Mouse (Mus musculus): ENCODE data around the gene Smtnl1. TPM values are rescaled to one million over a fixed set of nuclear protein-coding genes. Genes with fewer than 3 reads are reported as not detected.
A peak's percentile ranks its signal among the peaks of the same experiment; 100 is the strongest.

Smtnl1 gene
- polyA plus RNA-seq, 1 experiment from 2014 or later = not detected

DNA sequence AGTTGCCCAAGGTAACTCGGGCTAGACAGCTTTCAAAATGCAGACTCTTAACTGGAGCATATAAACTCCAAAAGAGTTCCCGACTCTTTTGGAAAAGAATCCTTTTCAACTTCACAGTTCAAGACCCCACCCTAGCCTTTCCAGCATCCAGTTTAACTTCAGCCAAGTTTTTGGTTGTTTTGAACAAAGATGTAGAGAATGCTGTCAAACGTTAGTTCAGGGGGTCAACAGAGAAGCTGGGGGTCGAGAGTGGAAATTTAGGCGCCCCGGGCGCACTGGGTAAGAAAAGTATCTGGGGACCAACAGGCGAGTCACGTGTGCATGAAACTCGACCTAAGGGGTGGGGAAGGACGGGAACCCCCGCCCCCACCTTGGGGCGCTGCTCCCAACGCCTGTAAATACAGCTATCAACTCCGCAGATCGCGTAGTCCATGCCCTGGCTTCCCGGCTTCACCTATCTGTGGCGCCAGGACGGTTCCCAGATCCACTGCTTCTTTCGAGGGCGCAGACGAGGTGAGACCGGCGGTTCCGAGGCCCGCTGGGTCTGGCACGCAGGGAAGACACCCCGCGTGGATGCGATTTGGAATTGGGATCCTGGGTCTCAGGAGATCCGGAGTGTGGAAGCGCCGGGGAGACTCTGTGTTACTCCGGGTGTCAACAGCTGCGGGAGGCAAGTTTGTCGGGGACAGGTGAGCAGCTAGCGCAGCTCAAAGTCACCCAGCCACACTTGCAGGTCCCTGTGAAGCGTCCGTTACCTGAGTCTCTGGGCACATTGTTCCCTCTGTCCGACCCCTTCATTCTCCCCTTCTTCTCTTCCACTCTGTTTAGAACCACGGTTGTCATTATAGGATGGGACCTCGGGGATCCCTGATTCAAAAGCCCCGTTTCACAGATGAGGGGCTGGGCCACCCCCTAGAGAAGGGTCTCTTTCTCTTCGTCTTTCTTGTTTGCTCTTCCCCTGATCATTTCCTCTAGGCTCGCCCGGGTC is 16.8 kb upstream of the Smtnl1 start:
- peaks cover 24% of the 10 kb centered on the region for H3K27me3 ChIP-seq (replicated peaks; ENCODE audit: control insufficient read depth, insufficient read depth, low read length)
- WGBS = under 1% methylated on average over 47 of the region's 47 CpGs

DNA sequence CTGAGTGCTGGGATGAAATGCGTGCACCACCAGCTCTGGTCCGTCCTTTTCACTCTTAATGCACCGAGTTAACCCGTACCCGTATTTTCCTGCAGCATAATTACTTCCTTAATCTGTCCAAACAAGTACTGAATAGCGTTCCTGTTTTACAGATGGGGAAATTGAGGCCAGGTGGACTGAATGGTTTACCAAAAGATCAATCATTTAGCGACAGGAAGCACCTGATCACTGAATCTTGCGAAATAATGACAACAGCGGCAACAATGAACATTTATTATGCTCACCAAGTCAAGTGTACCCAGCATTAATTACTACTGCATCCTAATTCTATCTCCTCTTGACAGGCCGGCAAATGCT is 16.1 kb upstream of the Smtnl1 start, which contains the start of gene Slc43a1:
Gene Slc43a1 (plus strand): TSS at position 258 of the 357 bp plus-strand sequence.
- peak within 1 kb of the TSS; percentile 83 for H3K4me2 ChIP-seq (ENCODE audit: low read length)
- H3K36me3 ChIP-seq (ENCODE audit: control insufficient read depth, insufficient read depth) = no peaks in the 10 kb centered on the region
- H3K4me3 ChIP-seq (replicated peaks; ENCODE audit: low read length) = peak within 1 kb of the TSS; percentile 49
- ATAC-seq = no peak
- H3K9me3 ChIP-seq (ENCODE audit: control insufficient read depth, low read length) = no peaks in the 10 kb centered on the region
- H3K9ac ChIP-seq (replicated peaks; ENCODE audit: low read depth, low read length) = peak within 1 kb of the TSS; percentile 46
- WGBS = 9% methylated on average over 10 of the region's 10 CpGs
- H3K27ac ChIP-seq (ENCODE audit: low read length) = no peak within 1 kb of the TSS
- H3K4me1 ChIP-seq (replicated peaks; ENCODE audit: control insufficient read depth, insufficient read depth, low read length) = peaks cover 16% of the 10 kb centered on the region
- H3K27me3 ChIP-seq (replicated peaks; ENCODE audit: control insufficient read depth, insufficient read depth, low read length) = peaks cover 24% of the 10 kb centered on the region

More for the DNA sequence above, 16.8 kb upstream of the Smtnl1 start:
- Histone ChIP-seq H3K4me3 (replicated peaks; ENCODE audit: low read length) (peak overlapping the region; percentile 49), H3K27ac (ENCODE audit: low read length) (no peak overlapping the region), H3K4me1 (replicated peaks; ENCODE audit: control insufficient read depth, insufficient read depth, low read length) (peaks cover 16% of the 10 kb centered on the region), H3K9me3 (ENCODE audit: control insufficient read depth, low read length) (no peaks in the 10 kb centered on the region), H3K9ac (replicated peaks; ENCODE audit: low read depth, low read length) (peak overlapping the region; percentile 46), H3K4me2 (ENCODE audit: low read length) (peak overlapping the region; percentile 83), H3K36me3 (ENCODE audit: control insufficient read depth, insufficient read depth) (no peaks in the 10 kb centered on the region)
- ATAC-seq = peak; percentile 11

DNA sequence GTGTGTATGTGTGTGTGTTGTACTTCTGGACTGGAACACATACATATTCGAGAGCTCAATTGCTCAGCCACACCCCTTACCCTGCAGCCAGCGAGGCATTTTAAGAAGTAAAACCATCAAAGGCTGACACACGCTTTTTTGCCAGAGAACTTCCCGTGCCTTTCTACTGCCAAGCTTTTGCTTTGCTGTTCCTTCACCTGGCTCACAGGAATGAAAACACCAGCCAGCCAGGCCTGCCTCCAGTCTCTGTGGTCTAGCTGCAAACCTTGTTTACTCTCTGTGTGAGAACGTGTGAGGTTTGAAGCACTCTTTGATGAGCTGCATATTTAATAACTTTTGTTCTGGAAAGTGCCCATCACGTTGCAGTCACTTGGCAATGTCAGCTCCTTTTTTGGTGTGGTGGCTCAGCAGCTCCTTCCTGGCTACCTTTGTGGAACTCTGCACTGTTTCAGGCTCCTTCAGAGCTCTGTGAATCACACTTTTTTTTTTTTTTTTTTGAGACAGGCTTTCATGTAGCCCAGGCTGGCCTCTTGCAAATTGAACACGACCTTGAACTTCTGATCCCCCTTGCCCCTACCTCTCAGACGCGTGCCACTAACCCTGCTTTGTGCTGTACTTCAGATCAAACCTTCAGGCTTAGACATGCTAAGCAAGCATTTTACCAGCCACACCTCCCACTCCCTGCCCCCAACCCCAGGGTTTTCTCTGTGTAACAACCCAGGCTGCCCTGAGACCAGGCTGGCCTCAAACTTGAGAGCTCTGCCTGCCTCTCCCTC is 15.6 kb upstream of the Smtnl1 start:
- WGBS = 23% methylated on average over 9 of the region's 9 CpGs

DNA sequence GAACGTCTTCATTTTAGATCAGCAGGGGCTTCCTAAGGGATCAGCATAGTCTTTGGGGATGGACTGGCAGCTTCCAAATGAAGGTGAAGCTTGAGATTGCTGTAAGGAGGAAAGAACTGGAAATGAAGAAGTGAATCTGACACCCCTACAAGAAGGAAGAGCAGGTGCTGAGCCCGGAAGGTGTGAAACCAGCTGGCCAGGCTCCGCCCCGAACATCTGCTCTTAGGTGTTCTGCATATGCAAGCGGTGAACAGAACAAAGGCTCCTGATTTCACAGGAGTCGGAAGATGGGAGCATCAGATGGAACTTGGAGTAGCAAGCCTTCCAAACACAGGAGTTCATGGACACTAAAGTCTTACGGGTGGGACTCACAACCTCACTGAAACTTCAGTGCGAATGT is 14.7 kb upstream of the Smtnl1 start:
- Histone ChIP-seq H3K4me1 (replicated peaks; ENCODE audit: control insufficient read depth, insufficient read depth, low read length) (peaks cover 17% of the 10 kb centered on the region), H3K27me3 (replicated peaks; ENCODE audit: control insufficient read depth, insufficient read depth, low read length) (peaks cover 24% of the 10 kb centered on the region), H3K4me2 (ENCODE audit: low read length) (no peak overlapping the region), H3K4me3 (replicated peaks; ENCODE audit: low read length) (no peak overlapping the region), H3K9ac (replicated peaks; ENCODE audit: low read depth, low read length) (no peak overlapping the region), H3K27ac (ENCODE audit: low read length) (no peak overlapping the region), H3K9me3 (ENCODE audit: control insufficient read depth, low read length) (no peaks in the 10 kb centered on the region), H3K36me3 (ENCODE audit: control insufficient read depth, insufficient read depth) (no peaks in the 10 kb centered on the region)
- no peak for ATAC-seq
- WGBS = 65% methylated on average over 8 of the region's 8 CpGs

More for the DNA sequence above, 15.6 kb upstream of the Smtnl1 start:
- peaks cover 24% of the 10 kb centered on the region for H3K27me3 ChIP-seq (replicated peaks; ENCODE audit: control insufficient read depth, insufficient read depth, low read length)
- no peaks in the 10 kb centered on the region for H3K36me3 ChIP-seq (ENCODE audit: control insufficient read depth, insufficient read depth)
- no peak overlapping the region for H3K4me2 ChIP-seq (ENCODE audit: low read length)
- no peak for ATAC-seq
- no peak overlapping the region for H3K27ac ChIP-seq (ENCODE audit: low read length)
- no peak overlapping the region for H3K9ac ChIP-seq (replicated peaks; ENCODE audit: low read depth, low read length)
- H3K4me3 ChIP-seq (replicated peaks; ENCODE audit: low read length) = no peak overlapping the region
- peaks cover 16% of the 10 kb centered on the region for H3K4me1 ChIP-seq (replicated peaks; ENCODE audit: control insufficient read depth, insufficient read depth, low read length)
- no peaks in the 10 kb centered on the region for H3K9me3 ChIP-seq (ENCODE audit: control insufficient read depth, low read length)

DNA sequence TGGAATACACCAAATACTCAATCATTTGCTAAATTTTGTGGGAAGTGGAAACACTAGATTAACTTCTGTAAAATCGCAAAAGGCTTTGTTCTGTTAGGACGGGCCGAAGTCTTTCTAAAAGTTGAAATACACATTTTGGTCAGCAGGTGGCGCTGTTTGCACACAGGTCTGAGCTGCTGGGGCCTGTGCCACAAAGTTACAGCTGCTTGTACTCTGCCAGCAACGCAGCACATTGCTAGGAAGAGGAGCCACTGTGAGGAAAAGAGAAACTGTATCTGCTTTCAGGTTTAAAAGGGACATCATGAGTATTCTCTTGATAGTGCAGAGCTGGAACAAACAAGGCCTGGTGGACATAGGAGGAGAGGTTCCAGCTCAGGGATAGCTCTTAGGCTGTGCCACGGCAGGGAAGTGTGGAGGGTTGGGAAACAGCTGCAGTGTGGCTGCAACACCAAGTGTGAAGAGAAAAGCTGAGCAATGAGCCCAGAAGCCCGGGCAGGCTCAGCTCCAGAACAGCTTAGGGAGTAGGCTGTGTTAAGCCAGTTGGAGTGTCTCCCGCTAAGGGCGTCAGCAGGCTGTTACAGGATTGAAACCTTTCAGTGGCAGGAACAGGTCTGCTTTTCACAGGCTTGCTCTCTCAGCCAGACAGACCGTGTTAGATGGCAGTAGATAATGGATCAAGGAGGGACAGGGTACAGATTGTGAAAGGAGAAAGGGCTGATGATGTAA is 9.4 kb upstream of the Smtnl1 start:
- Histone ChIP-seq H3K4me2 (ENCODE audit: low read length) (no peak overlapping the region), H3K36me3 (ENCODE audit: control insufficient read depth, insufficient read depth) (no peaks in the 10 kb centered on the region; the same call in 1 of the 2 replicates), H3K9me3 (ENCODE audit: control insufficient read depth, low read length) (no peaks in the 10 kb centered on the region), H3K27ac (ENCODE audit: low read length) (peak overlapping the region; percentile 63; the same call in 1 of the 2 replicates), H3K4me3 (replicated peaks; ENCODE audit: low read length) (no peak overlapping the region), H3K4me1 (replicated peaks; ENCODE audit: control insufficient read depth, insufficient read depth, low read length) (peaks cover 16% of the 10 kb centered on the region), H3K27me3 (replicated peaks; ENCODE audit: control insufficient read depth, insufficient read depth, low read length) (no peaks in the 10 kb centered on the region), H3K9ac (replicated peaks; ENCODE audit: low read depth, low read length) (no peak overlapping the region)
- WGBS = 30% methylated on average over 10 of the region's 10 CpGs
- peak; percentile 76 for ATAC-seq

DNA sequence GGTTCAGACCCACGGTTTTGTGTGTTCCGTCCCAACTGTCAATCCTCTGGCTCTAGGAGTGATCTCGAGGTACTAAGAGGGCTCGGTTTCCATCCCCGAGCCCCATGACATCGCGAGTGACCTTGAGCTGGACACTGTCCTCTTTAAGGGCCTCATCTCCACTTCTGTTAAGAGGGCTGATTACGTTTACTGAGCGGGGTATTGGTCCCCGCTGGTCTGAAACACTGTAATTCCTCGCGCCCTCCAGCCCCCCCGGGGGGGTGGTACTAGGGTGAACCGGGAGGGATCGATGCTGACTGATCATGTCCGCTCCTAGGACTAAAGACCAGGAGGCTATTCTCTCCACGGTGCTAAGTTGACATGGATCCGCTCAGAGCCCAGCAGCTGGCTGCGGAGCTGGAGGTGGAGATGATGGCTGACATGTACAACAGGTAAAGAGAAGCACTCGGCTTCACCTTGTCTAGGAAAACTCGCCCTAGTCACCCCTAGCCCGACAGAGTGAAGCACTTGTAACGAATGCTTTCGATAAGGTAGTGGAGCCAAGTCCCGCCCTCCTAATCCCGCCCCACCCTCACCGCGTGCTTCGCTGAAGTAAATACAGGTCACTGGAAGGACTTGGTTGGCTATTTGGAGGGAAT is 5.0 kb upstream of the Smtnl1 start:
- under 1% methylated on average over 29 of the region's 29 CpGs for whole genome bisulfite sequencing
- no peak overlapping the region for H3K27ac ChIP-seq (ENCODE audit: low read length)
- no peaks in the 10 kb centered on the region; the same call in 1 of the 2 replicates for H3K36me3 ChIP-seq (ENCODE audit: control insufficient read depth, insufficient read depth)
- H3K9me3 ChIP-seq (ENCODE audit: control insufficient read depth, low read length) = no peaks in the 10 kb centered on the region
- H3K27me3 ChIP-seq (replicated peaks; ENCODE audit: control insufficient read depth, insufficient read depth, low read length) = 0 out of 2 replicates have a peak, but pooled peaks cover under 1% of the 10 kb centered on the region
- peak overlapping the region; percentile 100 for H3K4me2 ChIP-seq (ENCODE audit: low read length)
- ATAC-seq = no peak; the same call in 1 of the 2 replicates
- peaks cover 16% of the 10 kb centered on the region for H3K4me1 ChIP-seq (replicated peaks; ENCODE audit: control insufficient read depth, insufficient read depth, low read length)
- peak overlapping the region; percentile 64 for H3K9ac ChIP-seq (replicated peaks; ENCODE audit: low read depth, low read length)
- H3K4me3 ChIP-seq (replicated peaks; ENCODE audit: low read length) = peak overlapping the region; percentile 94

DNA sequence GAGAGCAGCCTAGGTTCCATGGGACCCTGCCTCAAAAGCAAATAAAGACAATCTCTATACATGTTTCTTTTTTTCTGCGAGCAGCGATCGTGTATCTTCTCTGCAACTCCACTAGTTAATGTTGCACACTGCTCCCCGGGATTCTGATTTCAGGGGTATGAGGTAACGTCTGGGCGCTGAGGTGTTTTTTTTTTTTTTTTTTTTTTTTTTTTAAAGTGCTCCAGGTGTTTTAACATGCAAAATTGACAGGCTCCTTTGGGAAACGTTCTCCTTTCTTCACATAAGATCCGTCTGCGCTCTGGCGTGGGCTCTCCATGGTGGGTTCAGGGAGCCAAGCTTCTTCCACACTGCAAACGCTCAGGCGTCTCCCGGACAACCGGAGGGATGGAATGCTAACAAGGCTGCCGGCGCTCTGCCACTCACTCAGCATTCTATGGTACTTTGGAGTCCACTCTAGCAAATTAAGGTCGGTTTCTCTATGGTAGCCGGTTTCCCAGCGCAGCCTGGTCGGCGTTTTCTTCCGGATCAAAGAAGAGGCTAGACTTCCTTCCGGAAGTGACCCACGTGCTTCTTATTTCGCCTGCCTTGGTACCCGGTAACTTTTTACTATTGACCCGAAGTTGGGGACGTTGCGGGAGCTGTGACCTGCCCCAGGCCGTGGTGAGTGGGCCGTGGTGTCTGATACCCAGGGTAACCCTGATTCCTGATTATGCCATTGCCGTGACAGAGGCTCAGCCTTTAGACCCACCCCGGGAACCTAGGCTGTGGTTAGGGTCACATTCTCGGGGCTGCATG is 4.2 kb upstream of the Smtnl1 start, which contains the start of gene Timm10:
Gene Timm10 (plus strand): TSS at position 510 of the 795 bp plus-strand sequence.
- Histone ChIP-seq H3K36me3 (ENCODE audit: control insufficient read depth, insufficient read depth) (no peaks in the 10 kb centered on the region; the same call in 1 of the 2 replicates), H3K4me3 (replicated peaks; ENCODE audit: low read length) (peak within 1 kb of the TSS; percentile 94), H3K9ac (replicated peaks; ENCODE audit: low read depth, low read length) (peak within 1 kb of the TSS; percentile 64), H3K27me3 (replicated peaks; ENCODE audit: control insufficient read depth, insufficient read depth, low read length) (0 out of 2 replicates have a peak, but pooled peaks cover 2% of the 10 kb centered on the region), H3K27ac (ENCODE audit: low read length) (peak within 1 kb of the TSS; percentile 58; the same call in 1 of the 2 replicates), H3K4me1 (replicated peaks; ENCODE audit: control insufficient read depth, insufficient read depth, low read length) (peaks cover 11% of the 10 kb centered on the region), H3K9me3 (ENCODE audit: control insufficient read depth, low read length) (no peaks in the 10 kb centered on the region), H3K4me2 (ENCODE audit: low read length) (peak within 1 kb of the TSS; percentile 100)
- under 1% methylated on average over 34 of the region's 34 CpGs for WGBS
- peak; percentile 95 for ATAC-seq

DNA sequence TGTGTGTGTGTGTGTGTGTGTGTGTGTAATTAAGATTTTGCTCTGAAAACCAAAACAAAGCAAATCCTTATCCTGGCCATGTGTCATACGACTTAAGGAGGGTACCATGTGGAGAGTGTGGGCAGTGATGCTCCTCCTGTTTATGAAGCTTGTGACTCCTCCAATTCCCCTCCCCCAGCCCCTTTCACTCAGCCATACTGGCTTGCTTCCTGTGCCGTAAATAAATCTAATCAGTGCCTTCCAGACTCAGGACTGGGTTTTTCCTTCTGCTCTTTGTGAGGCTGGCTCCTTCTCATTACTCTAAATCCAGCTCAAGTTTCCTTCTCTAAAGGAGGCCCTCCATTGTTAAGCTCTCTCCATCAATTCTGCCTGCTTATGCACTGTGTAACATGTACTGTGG is 785 bp upstream of the Smtnl1 start:
- no peak overlapping the region for H3K4me3 ChIP-seq (replicated peaks; ENCODE audit: low read length)
- no peak overlapping the region for H3K27ac ChIP-seq (ENCODE audit: low read length)
- no peak overlapping the region for H3K9ac ChIP-seq (replicated peaks; ENCODE audit: low read depth, low read length)
- no peak overlapping the region for H3K4me2 ChIP-seq (ENCODE audit: low read length)
- H3K27me3 ChIP-seq (replicated peaks; ENCODE audit: control insufficient read depth, insufficient read depth, low read length) = peaks cover 5% of the 10 kb centered on the region
- peaks cover 8% of the 10 kb centered on the region for H3K4me1 ChIP-seq (replicated peaks; ENCODE audit: control insufficient read depth, insufficient read depth, low read length)
- no peaks in the 10 kb centered on the region for H3K9me3 ChIP-seq (ENCODE audit: control insufficient read depth, low read length)
- 51% methylated on average over 2 of the region's 2 CpGs for WGBS
- no peaks in the 10 kb centered on the region for H3K36me3 ChIP-seq (ENCODE audit: control insufficient read depth, insufficient read depth)
- ATAC-seq = no peak
